Mouse (Mus musculus): ENCODE measurements at regions not wholly inside any gene's neighbourhood (a gene's known extent, or its start where the extent isn't known, plus 50 kb on each side); places are given as distances from the start of the nearest gene placed in this dataset.

DNA sequence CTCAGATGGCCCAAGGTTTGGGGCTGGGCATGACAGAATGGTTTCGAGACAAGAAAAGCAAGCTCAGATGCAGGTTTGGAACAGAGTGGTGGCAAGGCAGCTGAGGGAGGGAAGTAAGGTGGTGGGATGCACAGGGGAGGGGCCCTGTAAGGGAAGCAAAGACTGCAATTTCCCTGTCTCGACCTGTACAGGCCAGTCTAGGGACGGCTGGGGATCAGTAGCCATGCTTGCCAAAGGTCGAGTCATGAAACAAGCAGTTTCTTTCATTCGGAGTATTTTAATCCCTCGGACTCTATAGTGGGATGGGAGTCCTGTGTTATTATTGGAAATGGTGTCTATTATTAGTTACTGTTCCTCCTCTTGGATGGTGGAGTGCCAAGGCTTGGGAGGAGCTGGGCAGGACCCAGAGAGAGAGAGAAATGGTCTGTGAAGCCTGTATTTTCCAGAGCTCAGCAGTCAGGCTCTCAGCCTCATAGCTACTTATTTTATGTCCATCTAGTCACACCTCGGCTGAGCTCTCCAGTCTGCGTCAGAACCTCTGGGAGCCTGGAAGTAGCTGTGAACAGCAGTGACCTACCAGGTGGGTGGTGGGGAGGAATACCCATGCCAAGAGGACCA, 490.3 kb downstream of the Ccdc171 start:
- ATAC-seq (replicated peaks; ENCODE audit: insufficient number of reproducible peaks, low FRiP score, low TSS enrichment, low read depth), result no peak
- H3K4me3 ChIP-seq (ENCODE audit: low read depth, low read length), result no peak overlapping the region
- H3K4me1 ChIP-seq (ENCODE audit: control insufficient read depth, insufficient read depth, low read length), result peaks cover 3% of the 10 kb centered on the region
- WGBS, result 62% methylated on average over 8 of the region's 8 CpGs
- no peaks in the 10 kb centered on the region for H3K9me3 ChIP-seq (replicated peaks; ENCODE audit: control insufficient read depth, low read length)
- H3K27ac ChIP-seq (replicated peaks; ENCODE audit: low read depth, low read length), result no peak overlapping the region
- no peak overlapping the region for H3K9ac ChIP-seq (replicated peaks; ENCODE audit: low read length)
- no peaks in the 10 kb centered on the region for H3K36me3 ChIP-seq (replicated peaks; ENCODE audit: control insufficient read depth, insufficient read depth, low read depth, low read length)
- H3K4me2 ChIP-seq (ENCODE audit: low read depth, low read length), result no peak overlapping the region
- DNase-seq (ENCODE audit: low spot score), result no peak
- H3K27me3 ChIP-seq (ENCODE audit: control insufficient read depth, insufficient read depth, low read length), result no peaks in the 10 kb centered on the region

DNA sequence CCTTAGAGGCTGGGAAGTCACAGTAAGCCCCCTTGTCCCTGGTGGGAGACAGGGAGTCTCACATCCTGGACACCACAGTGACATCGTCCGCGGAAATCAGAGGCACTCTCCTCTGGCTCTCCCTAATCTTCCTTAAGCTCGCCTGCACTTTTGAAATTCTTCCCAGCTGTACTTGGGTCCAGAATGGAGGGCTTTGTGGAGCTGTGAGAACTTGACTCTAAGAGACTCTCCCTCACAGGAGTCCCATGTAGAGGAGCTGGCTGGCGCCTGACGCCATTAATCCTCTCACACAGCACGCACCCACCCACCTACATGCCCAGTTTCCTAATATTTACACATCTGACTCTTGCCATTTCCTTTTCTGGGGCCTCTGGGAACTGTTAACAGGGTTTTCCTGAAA, 492.8 kb downstream of the Ccdc171 start:
- Histone ChIP-seq H3K4me3 (ENCODE audit: low read depth, low read length) (no peak overlapping the region), H3K4me2 (ENCODE audit: low read depth, low read length) (no peak overlapping the region), H3K27ac (replicated peaks; ENCODE audit: low read depth, low read length) (no peak overlapping the region), H3K36me3 (replicated peaks; ENCODE audit: control insufficient read depth, insufficient read depth, low read depth, low read length) (no peaks in the 10 kb centered on the region), H3K27me3 (ENCODE audit: control insufficient read depth, insufficient read depth, low read length) (no peaks in the 10 kb centered on the region), H3K9me3 (replicated peaks; ENCODE audit: control insufficient read depth, low read length) (no peaks in the 10 kb centered on the region), H3K9ac (replicated peaks; ENCODE audit: low read length) (no peak overlapping the region), H3K4me1 (ENCODE audit: control insufficient read depth, insufficient read depth, low read length) (peaks cover 3% of the 10 kb centered on the region)
- 71% methylated on average over 7 of the region's 7 CpGs for WGBS
- ATAC-seq (replicated peaks; ENCODE audit: insufficient number of reproducible peaks, low FRiP score, low TSS enrichment, low read depth) (no peak), DNase-seq (ENCODE audit: low spot score) (no peak)

GRCm38 (mm10) chr4:84018774-84019173, 493.4 kb downstream of the Ccdc171 start:
- no peak overlapping the region for H3K9ac ChIP-seq (replicated peaks; ENCODE audit: low read length)
- no peaks in the 10 kb centered on the region for H3K9me3 ChIP-seq (replicated peaks; ENCODE audit: control insufficient read depth, low read length)
- ATAC-seq (replicated peaks; ENCODE audit: insufficient number of reproducible peaks, low FRiP score, low TSS enrichment, low read depth) (no peak), DNase-seq (ENCODE audit: low spot score) (no peak)
- H3K4me1 ChIP-seq (ENCODE audit: control insufficient read depth, insufficient read depth, low read length), result peaks cover 3% of the 10 kb centered on the region
- no peaks in the 10 kb centered on the region for H3K36me3 ChIP-seq (replicated peaks; ENCODE audit: control insufficient read depth, insufficient read depth, low read depth, low read length)
- no peak overlapping the region for H3K4me3 ChIP-seq (ENCODE audit: low read depth, low read length)
- 65% methylated on average over 7 of the region's 7 CpGs for WGBS
- no peaks in the 10 kb centered on the region for H3K27me3 ChIP-seq (ENCODE audit: control insufficient read depth, insufficient read depth, low read length)
- no peak overlapping the region for H3K4me2 ChIP-seq (ENCODE audit: low read depth, low read length)
- H3K27ac ChIP-seq (replicated peaks; ENCODE audit: low read depth, low read length), result no peak overlapping the region

- no peak for DNase-seq (ENCODE audit: low spot score)
- Histone ChIP-seq H3K4me1 (ENCODE audit: control insufficient read depth, insufficient read depth, low read length) (peaks cover 3% of the 10 kb centered on the region), H3K4me2 (ENCODE audit: low read depth, low read length) (no peak overlapping the region), H3K27ac (replicated peaks; ENCODE audit: low read depth, low read length) (no peak overlapping the region), H3K4me3 (ENCODE audit: low read depth, low read length) (no peak overlapping the region), H3K36me3 (replicated peaks; ENCODE audit: control insufficient read depth, insufficient read depth, low read depth, low read length) (no peaks in the 10 kb centered on the region), H3K9me3 (replicated peaks; ENCODE audit: control insufficient read depth, low read length) (no peaks in the 10 kb centered on the region), H3K27me3 (ENCODE audit: control insufficient read depth, insufficient read depth, low read length) (no peaks in the 10 kb centered on the region), H3K9ac (replicated peaks; ENCODE audit: low read length) (no peak overlapping the region)
- ATAC-seq (replicated peaks; ENCODE audit: insufficient number of reproducible peaks, low FRiP score, low TSS enrichment, low read depth), result no peak
- WGBS, result 65% methylated on average over 14 of the region's 14 CpGs
Measured at GRCm38 (mm10) chr4:84019500-84020255, 494.3 kb downstream of the Ccdc171 start.

DNA sequence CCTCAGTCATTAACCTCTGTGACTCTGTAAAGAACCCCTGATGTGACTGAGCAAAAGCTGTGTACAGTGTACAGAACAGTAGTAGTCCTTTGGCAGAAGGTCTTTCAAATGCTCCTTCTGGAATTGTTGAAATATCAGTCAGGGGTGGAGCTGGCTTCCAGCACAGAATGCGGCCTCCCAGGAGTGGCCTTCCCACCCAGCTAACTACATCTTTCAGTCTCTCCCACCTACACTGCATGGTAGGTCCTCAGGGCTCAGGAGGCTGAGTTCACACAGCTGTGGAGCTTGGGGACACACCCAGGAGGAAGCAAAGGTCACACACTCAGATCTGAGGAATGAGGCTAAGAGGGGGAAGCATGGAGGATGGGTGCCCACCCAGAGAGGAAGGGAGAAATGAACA, 495.3 kb downstream of the Ccdc171 start:
- H3K27ac ChIP-seq (replicated peaks; ENCODE audit: low read depth, low read length), result no peak overlapping the region
- H3K4me3 ChIP-seq (ENCODE audit: low read depth, low read length), result no peak overlapping the region
- no peak overlapping the region for H3K4me2 ChIP-seq (ENCODE audit: low read depth, low read length)
- DNase-seq (ENCODE audit: low spot score) (no peak), ATAC-seq (replicated peaks; ENCODE audit: insufficient number of reproducible peaks, low FRiP score, low TSS enrichment, low read depth) (no peak)
- H3K4me1 ChIP-seq (ENCODE audit: control insufficient read depth, insufficient read depth, low read length), result peaks cover 3% of the 10 kb centered on the region
- 81% methylated on average over 1 of the region's 1 CpGs for WGBS
- no peaks in the 10 kb centered on the region for H3K9me3 ChIP-seq (replicated peaks; ENCODE audit: control insufficient read depth, low read length)
- no peak overlapping the region for H3K9ac ChIP-seq (replicated peaks; ENCODE audit: low read length)
- H3K36me3 ChIP-seq (replicated peaks; ENCODE audit: control insufficient read depth, insufficient read depth, low read depth, low read length), result no peaks in the 10 kb centered on the region
- H3K27me3 ChIP-seq (ENCODE audit: control insufficient read depth, insufficient read depth, low read length), result no peaks in the 10 kb centered on the region

GRCm38 (mm10) chr4:84022323-84022722, 497.0 kb downstream of the Ccdc171 start:
- ATAC-seq (replicated peaks; ENCODE audit: insufficient number of reproducible peaks, low FRiP score, low TSS enrichment, low read depth) (no peak), DNase-seq (ENCODE audit: low spot score) (no peak)
- Histone ChIP-seq H3K27me3 (ENCODE audit: control insufficient read depth, insufficient read depth, low read length) (no peaks in the 10 kb centered on the region), H3K4me2 (ENCODE audit: low read depth, low read length) (no peak overlapping the region), H3K9me3 (replicated peaks; ENCODE audit: control insufficient read depth, low read length) (no peaks in the 10 kb centered on the region), H3K4me3 (ENCODE audit: low read depth, low read length) (no peak overlapping the region), H3K36me3 (replicated peaks; ENCODE audit: control insufficient read depth, insufficient read depth, low read depth, low read length) (no peaks in the 10 kb centered on the region), H3K4me1 (ENCODE audit: control insufficient read depth, insufficient read depth, low read length) (peaks cover 3% of the 10 kb centered on the region), H3K9ac (replicated peaks; ENCODE audit: low read length) (no peak overlapping the region), H3K27ac (replicated peaks; ENCODE audit: low read depth, low read length) (no peak overlapping the region)
- 90% methylated on average over 7 of the region's 7 CpGs for WGBS

DNA sequence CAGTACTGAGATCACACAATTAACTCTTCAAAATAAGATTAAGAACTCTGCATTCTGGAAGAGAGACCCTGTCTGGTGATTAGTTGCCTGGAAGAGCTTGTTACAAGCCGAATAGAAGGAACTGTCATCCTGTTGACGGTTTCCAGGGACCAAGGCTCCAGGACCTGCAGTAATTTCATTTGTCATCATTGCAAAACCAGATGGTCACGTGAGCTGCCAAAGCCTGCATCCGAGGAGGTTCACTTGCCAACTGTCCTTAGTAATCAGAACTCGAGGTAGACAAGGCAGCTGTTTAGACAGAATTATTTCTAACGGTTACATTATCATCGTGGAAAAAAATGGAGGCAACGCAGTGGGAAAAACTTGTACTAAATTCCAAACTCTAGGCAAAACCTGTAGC, 500.8 kb downstream of the Ccdc171 start:
- Histone ChIP-seq H3K4me3 (ENCODE audit: low read depth, low read length) (no peak overlapping the region), H3K36me3 (replicated peaks; ENCODE audit: control insufficient read depth, insufficient read depth, low read depth, low read length) (no peaks in the 10 kb centered on the region), H3K9ac (replicated peaks; ENCODE audit: low read length) (no peak overlapping the region), H3K27ac (replicated peaks; ENCODE audit: low read depth, low read length) (no peak overlapping the region), H3K27me3 (ENCODE audit: control insufficient read depth, insufficient read depth, low read length) (no peaks in the 10 kb centered on the region), H3K4me2 (ENCODE audit: low read depth, low read length) (no peak overlapping the region), H3K9me3 (replicated peaks; ENCODE audit: control insufficient read depth, low read length) (no peaks in the 10 kb centered on the region), H3K4me1 (ENCODE audit: control insufficient read depth, insufficient read depth, low read length) (no peaks in the 10 kb centered on the region)
- 67% methylated on average over 8 of the region's 8 CpGs for WGBS
- DNase-seq (ENCODE audit: low spot score) (no peak), ATAC-seq (replicated peaks; ENCODE audit: insufficient number of reproducible peaks, low FRiP score, low TSS enrichment, low read depth) (no peak)

DNA sequence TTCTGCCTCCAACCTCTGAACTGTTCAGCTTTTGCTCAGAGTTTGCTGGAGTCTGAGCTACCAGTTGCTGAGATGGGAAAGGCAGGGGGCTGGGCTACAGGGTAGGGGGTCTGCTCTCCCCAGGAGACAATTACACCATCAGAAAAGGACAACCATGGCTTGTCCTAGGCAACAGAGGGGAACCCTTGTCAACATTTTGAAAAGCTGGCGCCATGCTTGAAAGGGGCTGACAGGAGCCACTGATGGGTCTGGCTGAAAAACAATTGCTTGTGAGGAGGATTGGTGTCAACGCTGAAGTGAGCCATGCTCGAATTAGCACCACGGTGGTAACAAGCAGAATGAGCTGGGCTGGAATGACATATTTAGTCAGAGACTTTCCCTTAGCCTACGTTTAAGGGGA, 502.8 kb downstream of the Ccdc171 start:
- H3K4me3 ChIP-seq (ENCODE audit: low read depth, low read length), result no peak overlapping the region
- 45% methylated on average over 5 of the region's 5 CpGs for WGBS
- DNase-seq (ENCODE audit: low spot score) (no peak), ATAC-seq (replicated peaks; ENCODE audit: insufficient number of reproducible peaks, low FRiP score, low TSS enrichment, low read depth) (no peak)
- no peak overlapping the region for H3K9ac ChIP-seq (replicated peaks; ENCODE audit: low read length)
- no peaks in the 10 kb centered on the region for H3K36me3 ChIP-seq (replicated peaks; ENCODE audit: control insufficient read depth, insufficient read depth, low read depth, low read length)
- H3K4me2 ChIP-seq (ENCODE audit: low read depth, low read length), result no peak overlapping the region
- no peaks in the 10 kb centered on the region for H3K27me3 ChIP-seq (ENCODE audit: control insufficient read depth, insufficient read depth, low read length)
- H3K27ac ChIP-seq (replicated peaks; ENCODE audit: low read depth, low read length), result no peak overlapping the region
- no peaks in the 10 kb centered on the region for H3K9me3 ChIP-seq (replicated peaks; ENCODE audit: control insufficient read depth, low read length)
- H3K4me1 ChIP-seq (ENCODE audit: control insufficient read depth, insufficient read depth, low read length), result no peaks in the 10 kb centered on the region
